Mouse (Mus musculus) kidney, postnatal 0 days (tissue): ENCODE measurements around the gene Rnf24. TPM values are rescaled to one million over a fixed set of nuclear protein-coding genes. Genes with fewer than 3 reads are reported as not detected.

Experiments used
- ATAC-seq: fragments of 200-750 bp; cut with Nextera tagmentation; replicated peaks from 2 replicates; pipeline ENCODE4 v1.8.0; 2017; ENCODE audit warnings: low read depth, moderate number of reproducible peaks, moderate TSS enrichment, moderate library complexity; ENCODE audit not compliant: low FRiP score
- DNase-seq: peaks from one replicate; pipeline ENCODE4 v3.0.0-alpha.2; 2016; ENCODE audit warnings: low spot score
- H3K27ac ChIP-seq: fragments of 300-500 bp; sonication (generic); 2 replicates; pipeline ENCODE4 v1.5.1; 2014; ENCODE audit warnings: mild to moderate bottlenecking
- H3K27me3 ChIP-seq: fragments of 300-500 bp; sonication (generic); 2 replicates; pipeline ENCODE4 v1.6.1; 2014; ENCODE audit warnings: low read length, mixed read lengths; ENCODE audit not compliant: insufficient read depth
- H3K36me3 ChIP-seq: fragments of 300-500 bp; sonication (generic); 2 replicates; pipeline ENCODE4 v1.6.1; 2014; ENCODE audit warnings: low read length, mixed read lengths; ENCODE audit not compliant: insufficient read depth
- H3K4me1 ChIP-seq: fragments of 300-500 bp; sonication (generic); replicated peaks from 2 replicates; pipeline ENCODE4 v1.6.1; 2014; ENCODE audit warnings: antibody characterized with exemption, low read length, mixed read lengths; ENCODE audit not compliant: insufficient read depth
- H3K4me2 ChIP-seq: fragments of 300-500 bp; sonication (generic); 2 replicates; pipeline ENCODE4 v1.6.1; 2014; ENCODE audit warnings: mild to moderate bottlenecking, low read length, moderate library complexity, mixed read lengths
- H3K4me3 ChIP-seq: fragments of 300-500 bp; sonication (generic); replicated peaks from 2 replicates; pipeline ENCODE4 v1.5.1; 2014; ENCODE audit warnings: low read depth, low read length
- H3K9ac ChIP-seq: fragments of 300-500 bp; sonication (generic); 2 replicates; pipeline ENCODE4 v1.6.1; 2014; ENCODE audit warnings: low read depth, low read length
- H3K9me3 ChIP-seq: fragments of 300-500 bp; sonication (generic); replicated peaks from 2 replicates; pipeline ENCODE4 v1.6.1; 2016; ENCODE audit warnings: low read length, inconsistent platforms, mixed read lengths
- CTCF ChIP-seq: IDR thresholded peaks from 2 replicates; pipeline ENCODE4 v1.5.1; 2016; ENCODE audit warnings: antibody characterized with exemption, low read depth, mild to moderate bottlenecking, moderate library complexity
- WGBS: fragments of 180-500 bp; shearing (Covaris S2); extraction: QIAGEN DNeasy Blood & Tissue Kit; methylation state at CpG from one replicate; pipeline ENCODE4 v1.1.7; 2014; 5-methylcytosine and 5-hydroxymethylcytosine counted together
- polyA plus RNA-seq: library from polyadenylated mRNA; unstranded; fragments of >200 nt; fragmentation: Nextera tagmentation; extraction: Ambion mirVana; gene quantifications from 2 replicates; pipeline ENCODE4 v1.2.1, GENCODE M21; 2015

Gene Rnf24
- 2.6 and 2.9 TPM in 2 replicates for polyA plus RNA-seq

GRCm38 (mm10) chr2:131352747-131353563, at the start of gene Rnf24:
Gene Rnf24, minus strand, starts transcription at chr2:131352892.
- WGBS: under 1% methylated on average over 43 of the region's 54 CpGs
- ATAC-seq: peak; percentile 95
- H3K36me3 ChIP-seq: no peaks in the 10 kb centered on the region
- peak within 1 kb of the TSS; percentile 95 for H3K4me3 ChIP-seq
- H3K9ac ChIP-seq: peak within 1 kb of the TSS; percentile 85
- peak within 1 kb of the TSS; percentile 88 for H3K4me2 ChIP-seq
- no peaks in the 10 kb centered on the region for H3K27me3 ChIP-seq
- no peak for TF ChIP-seq CTCF
- no peaks in the 10 kb centered on the region for H3K4me1 ChIP-seq
- H3K27ac ChIP-seq: peak within 1 kb of the TSS; percentile 69
- H3K9me3 ChIP-seq: no peaks in the 10 kb centered on the region
- peak; percentile 95 for DNase-seq

GRCm38 (mm10) chr2:131401794-131402495, 49.3 kb upstream of the Rnf24 start:
- Histone ChIP-seq H3K4me2 (no peak overlapping the region), H3K4me3 (no peak overlapping the region), H3K27me3 (no peaks in the 10 kb centered on the region), H3K4me1 (no peaks in the 10 kb centered on the region), H3K36me3 (no peaks in the 10 kb centered on the region), H3K27ac (peak overlapping the region; percentile 31; the same call in 1 of the 2 replicates), H3K9ac (no peak overlapping the region), H3K9me3 (no peaks in the 10 kb centered on the region)
- peak; percentile 65 for DNase-seq
- WGBS: 28% methylated on average over 8 of the region's 8 CpGs
- peak; percentile 63; the same call in 1 of the 2 replicates for ATAC-seq
- no peak for TF ChIP-seq CTCF

GRCm38 (mm10) chr2:131400846-131401245, 48.2 kb upstream of the Rnf24 start:
- H3K9ac ChIP-seq: no peak overlapping the region
- no peaks in the 10 kb centered on the region for H3K36me3 ChIP-seq
- 80% methylated on average over 2 of the region's 2 CpGs for WGBS
- no peak for ATAC-seq
- no peak for DNase-seq
- H3K4me1 ChIP-seq: 0 out of 2 replicates have a peak, but pooled peaks cover 2% of the 10 kb centered on the region
- TF ChIP-seq CTCF: no peak
- H3K27ac ChIP-seq: no peak overlapping the region
- H3K4me3 ChIP-seq: no peak overlapping the region
- H3K4me2 ChIP-seq: no peak overlapping the region
- no peaks in the 10 kb centered on the region for H3K27me3 ChIP-seq
- no peaks in the 10 kb centered on the region for H3K9me3 ChIP-seq

GRCm38 (mm10) chr2:131397323-131397848, 44.7 kb upstream of the Rnf24 start:
- no peaks in the 10 kb centered on the region for H3K36me3 ChIP-seq
- H3K4me2 ChIP-seq: no peak overlapping the region
- 0 out of 2 replicates have a peak, but pooled peaks cover 5% of the 10 kb centered on the region for H3K4me1 ChIP-seq
- no peak overlapping the region for H3K4me3 ChIP-seq
- no peaks in the 10 kb centered on the region for H3K9me3 ChIP-seq
- H3K27ac ChIP-seq: no peak overlapping the region
- 92% methylated on average over 5 of the region's 5 CpGs for WGBS
- ATAC-seq: no peak
- no peaks in the 10 kb centered on the region for H3K27me3 ChIP-seq
- no peak for DNase-seq
- H3K9ac ChIP-seq: no peak overlapping the region
- TF ChIP-seq CTCF: no peak

- ATAC-seq: no peak
- WGBS: 80% methylated on average over 10 of the region's 10 CpGs
These were observed 33.8 kb upstream of the Rnf24 start for GRCm38 (mm10) chr2:131386350-131386962.

GRCm38 (mm10) chr2:131385176-131385575, 32.5 kb upstream of the Rnf24 start:
- ATAC-seq (no peak), DNase-seq (no peak)
- Histone ChIP-seq H3K36me3 (no peaks in the 10 kb centered on the region), H3K27ac (no peak overlapping the region), H3K4me2 (no peak overlapping the region), H3K27me3 (no peaks in the 10 kb centered on the region), H3K9ac (no peak overlapping the region), H3K9me3 (no peaks in the 10 kb centered on the region), H3K4me3 (no peak overlapping the region), H3K4me1 (no peaks in the 10 kb centered on the region)
- 75% methylated on average over 4 of the region's 4 CpGs for WGBS
- no peak for TF ChIP-seq CTCF

More at GRCm38 (mm10) chr2:131386350-131386962, 33.8 kb upstream of the Rnf24 start:
- TF ChIP-seq CTCF: no peak
- Histone ChIP-seq H3K4me2 (no peak overlapping the region), H3K4me3 (no peak overlapping the region), H3K27me3 (no peaks in the 10 kb centered on the region), H3K36me3 (no peaks in the 10 kb centered on the region), H3K9me3 (no peaks in the 10 kb centered on the region), H3K9ac (no peak overlapping the region), H3K4me1 (no peaks in the 10 kb centered on the region), H3K27ac (no peak overlapping the region)
- no peak for DNase-seq
